ENCODE assay signal across 13 mouse cellular contexts in genomic region chr9:83113800-83114217, GRCm38 (mm10). TPM values are rescaled to one million over a fixed set of nuclear protein-coding genes. Genes with fewer than 3 reads are reported as not detected.
A peak's percentile ranks its signal among the peaks of the same experiment; 100 is the strongest.
DNase-seq lines count a peak whose midpoint lies in the region; ATAC-seq and TF ChIP-seq lines count a peak whose summit lies in the region.
"Had no signal": no experiment of that assay in that cellular context is flagged by ENCODE, and none has a peak within 500 bp of the region (broad histone marks: within the 10 kb centered on the region; RNA-seq: fewer than 3 reads in every experiment).

No protein-coding gene starts in this region.

- H3K4me1 ChIP-seq in forebrain, postnatal 0 days (ENCODE audit: insufficient read depth) = no peaks in the 10 kb centered on the region
- no peaks in the 10 kb centered on the region for H3K4me1 ChIP-seq in forebrain, embryonic 12.5 days
- peaks cover 20% of the 10 kb centered on the region for H3K4me1 ChIP-seq in limb, embryonic 12.5 days (replicated peaks)
- H3K4me1 ChIP-seq in limb, embryonic 10.5 days = peaks cover 23% of the 10 kb centered on the region
- H3K4me1 ChIP-seq in neural tube, embryonic 15.5 days = no peaks in the 10 kb centered on the region
- H3K4me1 ChIP-seq: hindbrain, embryonic 13.5 days had no signal

- no peak overlapping the region for H3K9ac ChIP-seq in forebrain, postnatal 0 days
- no peak overlapping the region for H3K9ac ChIP-seq in forebrain, embryonic 12.5 days
- H3K9ac ChIP-seq in limb, embryonic 12.5 days (replicated peaks) = no peak overlapping the region
- no peak overlapping the region for H3K9ac ChIP-seq in neural tube, embryonic 15.5 days (replicated peaks)
- H3K9ac ChIP-seq: hindbrain, embryonic 13.5 days had no signal

- H3K4me2 ChIP-seq in forebrain, postnatal 0 days (ENCODE audit: low read depth) = no peak overlapping the region
- no peak overlapping the region for H3K4me2 ChIP-seq in forebrain, embryonic 12.5 days
- no peak overlapping the region for H3K4me2 ChIP-seq in limb, embryonic 12.5 days
- no peak overlapping the region for H3K4me2 ChIP-seq in neural tube, embryonic 15.5 days
- H3K4me2 ChIP-seq: hindbrain, embryonic 13.5 days had no signal

- ATAC-seq in forebrain, postnatal 0 days = 0 out of 2 replicates have a peak, but pooled peaks have one; percentile 12
- no peak for ATAC-seq in forebrain, embryonic 12.5 days (ENCODE audit: low FRiP score)
- ATAC-seq in limb, embryonic 12.5 days (ENCODE audit: insufficient number of reproducible peaks, insufficient read depth, low FRiP score, low TSS enrichment, low read depth) = peak; percentile 27; the same call in 1 of the 2 replicates
- ATAC-seq in megakaryocyte, adult 5-6 weeks (ENCODE audit: poor library complexity, severe bottlenecking) = peak; percentile 68
- no peak for ATAC-seq in neural tube, embryonic 15.5 days (ENCODE audit: low FRiP score)

- no peak for DNase-seq in forebrain, postnatal 0 days
- DNase-seq in limb, embryonic 10.5 days (ENCODE audit: low spot score) = no peak
- DNase-seq in B cell, adult 2 months = peak; percentile 54 to 64
- DNase-seq in ovary, postnatal 36 days (ENCODE audit: low spot score) = no peak
- DNase-seq: adrenal gland, postnatal 10 days; kidney, adult 2 months; thymus, postnatal 14 days had no signal

- no peaks in the 10 kb centered on the region for H3K9me3 ChIP-seq in forebrain, postnatal 0 days (ENCODE audit: low read length)
- H3K9me3 ChIP-seq in forebrain, embryonic 12.5 days = no peaks in the 10 kb centered on the region
- no peaks in the 10 kb centered on the region for H3K9me3 ChIP-seq in limb, embryonic 12.5 days
- no peaks in the 10 kb centered on the region for H3K9me3 ChIP-seq in limb, embryonic 10.5 days (replicated peaks)
- no peaks in the 10 kb centered on the region for H3K9me3 ChIP-seq in neural tube, embryonic 15.5 days (replicated peaks)
- H3K9me3 ChIP-seq: hindbrain, embryonic 13.5 days had no signal

- WGBS in forebrain, postnatal 0 days = 76% methylated on average over 10 of the region's 10 CpGs
- WGBS in forebrain, embryonic 12.5 days = 81% methylated on average over 10 of the region's 10 CpGs
- 78% methylated on average over 10 of the region's 10 CpGs for WGBS in limb, embryonic 12.5 days
- WGBS in limb, embryonic 10.5 days = 86% methylated on average over 10 of the region's 10 CpGs
- 88% methylated on average over 10 of the region's 10 CpGs for WGBS in neural tube, embryonic 15.5 days

- H3K27me3 ChIP-seq in forebrain, postnatal 0 days (ENCODE audit: insufficient read depth, low read length) = no peaks in the 10 kb centered on the region
- H3K27me3 ChIP-seq in forebrain, embryonic 12.5 days = no peaks in the 10 kb centered on the region
- peaks cover 25% of the 10 kb centered on the region for H3K27me3 ChIP-seq in limb, embryonic 12.5 days
- no peaks in the 10 kb centered on the region for H3K27me3 ChIP-seq in limb, embryonic 10.5 days (ENCODE audit: low read depth, poor library complexity, severe bottlenecking)
- H3K27me3 ChIP-seq in neural tube, embryonic 15.5 days (replicated peaks) = no peaks in the 10 kb centered on the region
- H3K27me3 ChIP-seq: hindbrain, embryonic 13.5 days had no signal

- no peak overlapping the region for H3K27ac ChIP-seq in forebrain, postnatal 0 days (ENCODE audit: low read depth, low read length)
- H3K27ac ChIP-seq in forebrain, embryonic 12.5 days = no peak overlapping the region
- H3K27ac ChIP-seq in limb, embryonic 12.5 days = no peak overlapping the region
- no peak overlapping the region for H3K27ac ChIP-seq in limb, embryonic 10.5 days
- H3K27ac ChIP-seq in neural tube, embryonic 15.5 days (replicated peaks) = no peak overlapping the region
- H3K27ac ChIP-seq: hindbrain, embryonic 13.5 days; macrophage had no signal

- no peak for TF ChIP-seq CTCF in forebrain, postnatal 0 days (IDR thresholded peaks at IDR 0.05; ENCODE audit: low read depth)

- no peaks in the 10 kb centered on the region for H3K36me3 ChIP-seq in forebrain, postnatal 0 days (ENCODE audit: insufficient read depth)
- 0 out of 2 replicates have a peak, but pooled peaks cover 4% of the 10 kb centered on the region for H3K36me3 ChIP-seq in forebrain, embryonic 12.5 days (replicated peaks)
- peaks cover 5% of the 10 kb centered on the region; the same call in 1 of the 2 replicates for H3K36me3 ChIP-seq in limb, embryonic 12.5 days
- H3K36me3 ChIP-seq in limb, embryonic 10.5 days = no peaks in the 10 kb centered on the region
- H3K36me3 ChIP-seq in neural tube, embryonic 15.5 days = no peaks in the 10 kb centered on the region
- H3K36me3 ChIP-seq: hindbrain, embryonic 13.5 days had no signal

- no peak overlapping the region for H3K4me3 ChIP-seq in forebrain, postnatal 0 days (ENCODE audit: low read depth, low read length)
- H3K4me3 ChIP-seq in forebrain, embryonic 12.5 days (replicated peaks) = no peak overlapping the region
- no peak overlapping the region for H3K4me3 ChIP-seq in limb, embryonic 12.5 days (replicated peaks)
- H3K4me3 ChIP-seq in limb, embryonic 10.5 days = no peak overlapping the region
- no peak overlapping the region for H3K4me3 ChIP-seq in neural tube, embryonic 15.5 days (replicated peaks)
- H3K4me3 ChIP-seq: hindbrain, embryonic 13.5 days had no signal

RNA-seq across cellular contexts. Expression of gene Hmgn3, which starts 32.7 kb away (rescaled TPM):
- 74.6 and 83.9 TPM in 2 replicates for total RNA-seq in forebrain, postnatal 0 days (2014; rRNA removed)
- polyA plus RNA-seq in forebrain, postnatal 0 days (2015; fragmentation: Nextera tagmentation; extraction: Ambion mirVana) = 213 and 222 TPM in 2 replicates
- 213 and 220 TPM in 2 replicates for polyA plus RNA-seq in forebrain, embryonic 12.5 days (2016; fragmentation: Nextera tagmentation; extraction: Ambion mirVana)
- 143 and 150 TPM in 2 replicates for polyA plus RNA-seq in limb, embryonic 12.5 days (2016; fragmentation: Nextera tagmentation; extraction: Ambion mirVana)
- 83.1 and 116 TPM in 2 replicates for polyA plus RNA-seq in limb, embryonic 10.5 days (2016; fragmentation: Nextera tagmentation; extraction: Ambion mirVana)
- 13.4 and 17.9 TPM in 2 replicates for total RNA-seq in megakaryocyte, adult 5-6 weeks (2015)
- 23.4 and 25.5 TPM in 2 replicates for total RNA-seq in megakaryocyte, adult 5-6 weeks (2017)
- polyA plus RNA-seq in neural tube, embryonic 15.5 days (2015; fragmentation: Nextera tagmentation; extraction: Ambion mirVana) = 138 and 154 TPM in 2 replicates

Comparison
In these comparisons a context has a peak if more than half of its experiments do, and no peak if none do; other contexts are left out.
1. ATAC-seq: peak in forebrain, postnatal 0 days (single experiment), limb, embryonic 12.5 days (single experiment) and megakaryocyte, adult 5-6 weeks (single experiment); none in forebrain, embryonic 12.5 days (single experiment) and neural tube, embryonic 15.5 days (single experiment).
2. DNase-seq: peak in B cell, adult 2 months (2 of 2); none in forebrain, postnatal 0 days (single experiment), limb, embryonic 10.5 days (single experiment) and ovary, postnatal 36 days (single experiment).